Mouse (Mus musculus): ENCODE data around the gene Casc3. TPM values are rescaled to one million over a fixed set of nuclear protein-coding genes. Genes with fewer than 3 reads are reported as not detected.
A peak's percentile ranks its signal among the peaks of the same experiment; 100 is the strongest.

Gene Casc3
- polyA plus RNA-seq, 1 experiment from 2014 or later: 34.5 TPM

DNA sequence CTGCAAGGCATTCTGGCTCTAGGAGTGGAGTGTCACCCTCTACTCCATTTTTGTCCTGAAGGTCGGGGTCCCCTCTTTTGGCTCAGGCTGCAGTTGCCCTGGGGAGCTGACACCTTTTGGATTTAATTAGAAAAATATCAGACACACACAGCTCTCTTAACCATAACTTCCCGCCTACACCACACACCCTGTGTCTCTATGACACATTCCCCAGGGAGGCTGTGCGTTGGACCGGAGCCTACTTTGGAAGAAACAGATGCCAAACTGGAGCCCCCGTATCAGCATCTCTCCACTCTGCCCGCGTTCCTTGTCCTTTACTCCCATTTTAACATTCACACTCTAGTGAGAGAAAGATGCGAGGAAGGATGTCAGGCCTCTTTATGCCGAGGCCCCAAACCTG is 33.8 kb downstream of the Casc3 start:
- Histone ChIP-seq H3K4me2 (ENCODE audit: low read length) (no peak overlapping the region), H3K36me3 (ENCODE audit: control insufficient read depth, insufficient read depth, low read length) (peaks cover 7% of the 10 kb centered on the region), H3K4me1 (replicated peaks; ENCODE audit: control insufficient read depth, insufficient read depth, low read length) (peaks cover 8% of the 10 kb centered on the region; the same call in 1 of the 2 replicates), H3K27ac (ENCODE audit: low read depth) (no peak overlapping the region), H3K9ac (ENCODE audit: low read length) (no peak overlapping the region), H3K27me3 (replicated peaks; ENCODE audit: control insufficient read depth, insufficient read depth, low read length) (peaks cover 19% of the 10 kb centered on the region), H3K9me3 (ENCODE audit: control insufficient read depth, low read length) (no peaks in the 10 kb centered on the region), H3K4me3 (ENCODE audit: low read depth, low read length) (no peak overlapping the region)
- 82% methylated on average over 9 of the region's 9 CpGs for WGBS
- ATAC-seq (replicated peaks; ENCODE audit: low FRiP score, low TSS enrichment, low read depth) (no peak), DNase-seq (ENCODE audit: low spot score) (no peak)

DNA sequence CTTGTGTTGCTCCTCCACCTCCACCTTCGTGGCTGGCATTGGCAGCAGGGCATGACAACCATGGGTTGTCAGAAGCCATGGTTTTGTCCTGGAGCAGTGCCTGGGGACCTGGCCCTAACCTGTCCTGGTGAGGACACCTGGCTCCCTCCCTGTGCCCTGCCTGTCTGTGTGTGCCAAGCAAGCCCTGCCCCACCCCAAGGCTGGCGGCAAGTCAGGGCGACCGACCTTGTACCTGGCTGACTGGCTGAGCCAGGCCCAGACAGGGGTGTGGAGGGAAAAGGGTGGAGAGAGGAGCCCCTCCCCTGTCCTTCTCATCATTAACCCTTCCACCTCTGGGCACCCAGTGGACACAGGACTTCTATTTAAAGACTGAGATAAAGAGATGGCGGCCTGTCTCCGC is 34.7 kb downstream of the Casc3 start:
- H3K9me3 ChIP-seq (ENCODE audit: control insufficient read depth, low read length): no peaks in the 10 kb centered on the region
- no peak overlapping the region for H3K4me2 ChIP-seq (ENCODE audit: low read length)
- no peak overlapping the region for H3K9ac ChIP-seq (ENCODE audit: low read length)
- no peak overlapping the region for H3K27ac ChIP-seq (ENCODE audit: low read depth)
- H3K4me1 ChIP-seq (replicated peaks; ENCODE audit: control insufficient read depth, insufficient read depth, low read length): peaks cover 8% of the 10 kb centered on the region; the same call in 1 of the 2 replicates
- ATAC-seq (replicated peaks; ENCODE audit: low FRiP score, low TSS enrichment, low read depth): peak; percentile 34; the same call in 1 of the 2 replicates
- no peak for DNase-seq (ENCODE audit: low spot score)
- 43% methylated on average over 6 of the region's 6 CpGs for WGBS
- no peaks in the 10 kb centered on the region for H3K36me3 ChIP-seq (ENCODE audit: control insufficient read depth, insufficient read depth, low read length)
- H3K27me3 ChIP-seq (replicated peaks; ENCODE audit: control insufficient read depth, insufficient read depth, low read length): peaks cover 19% of the 10 kb centered on the region
- H3K4me3 ChIP-seq (ENCODE audit: low read depth, low read length): no peak overlapping the region

DNA sequence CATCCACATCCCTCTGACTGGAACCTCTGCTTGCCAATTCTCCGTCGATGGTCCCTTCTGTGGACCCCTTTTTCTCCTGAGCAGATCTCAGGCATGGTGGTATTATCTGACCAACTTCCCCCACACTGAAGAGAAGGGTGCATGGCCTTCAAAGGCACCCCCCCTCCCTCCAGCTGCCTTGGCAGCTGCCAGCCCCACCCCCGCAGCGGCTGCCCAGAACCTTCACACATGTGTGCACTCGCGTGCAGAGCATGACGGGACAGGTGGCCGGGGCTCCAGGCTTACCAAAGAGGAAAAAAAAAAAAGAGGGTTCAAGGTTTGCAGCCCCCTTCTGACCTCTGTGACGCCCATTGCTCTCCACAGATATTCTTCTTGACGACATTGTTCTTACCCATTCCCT is 35.2 kb downstream of the Casc3 start:
- Histone ChIP-seq H3K36me3 (ENCODE audit: control insufficient read depth, insufficient read depth, low read length) (no peaks in the 10 kb centered on the region), H3K27ac (ENCODE audit: low read depth) (no peak overlapping the region), H3K9me3 (ENCODE audit: control insufficient read depth, low read length) (no peaks in the 10 kb centered on the region), H3K9ac (ENCODE audit: low read length) (no peak overlapping the region), H3K4me1 (replicated peaks; ENCODE audit: control insufficient read depth, insufficient read depth, low read length) (peaks cover 8% of the 10 kb centered on the region; the same call in 1 of the 2 replicates), H3K4me3 (ENCODE audit: low read depth, low read length) (no peak overlapping the region), H3K4me2 (ENCODE audit: low read length) (no peak overlapping the region), H3K27me3 (replicated peaks; ENCODE audit: control insufficient read depth, insufficient read depth, low read length) (peaks cover 19% of the 10 kb centered on the region)
- 63% methylated on average over 10 of the region's 10 CpGs for WGBS
- ATAC-seq (replicated peaks; ENCODE audit: low FRiP score, low TSS enrichment, low read depth) (no peak), DNase-seq (ENCODE audit: low spot score) (no peak)

DNA sequence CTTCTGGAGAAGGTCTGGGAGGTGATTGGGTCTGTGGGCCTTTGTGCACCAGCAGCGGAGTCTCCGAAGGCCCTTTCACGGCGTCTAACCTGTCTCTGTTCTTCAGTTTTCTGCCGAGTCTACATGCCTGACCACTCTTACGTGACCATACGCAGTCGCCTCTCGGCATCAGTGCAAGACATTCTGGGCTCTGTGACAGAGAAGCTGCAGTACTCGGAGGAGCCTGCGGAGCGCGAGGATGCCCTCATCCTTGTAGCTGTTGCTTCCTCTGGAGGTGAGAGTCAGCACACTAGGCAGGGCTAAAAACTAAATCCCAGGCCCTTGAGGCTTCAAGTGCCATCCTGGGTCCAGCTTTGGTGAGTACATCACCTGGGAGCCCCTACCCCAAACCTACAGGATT is 41.3 kb downstream of the Casc3 start:
- no peaks in the 10 kb centered on the region for H3K36me3 ChIP-seq (ENCODE audit: control insufficient read depth, insufficient read depth, low read length)
- no peak overlapping the region for H3K9ac ChIP-seq (ENCODE audit: low read length)
- DNase-seq (ENCODE audit: low spot score) (no peak), ATAC-seq (replicated peaks; ENCODE audit: low FRiP score, low TSS enrichment, low read depth) (no peak)
- H3K4me3 ChIP-seq (ENCODE audit: low read depth, low read length): no peak overlapping the region
- H3K27me3 ChIP-seq (replicated peaks; ENCODE audit: control insufficient read depth, insufficient read depth, low read length): no peaks in the 10 kb centered on the region
- H3K4me1 ChIP-seq (replicated peaks; ENCODE audit: control insufficient read depth, insufficient read depth, low read length): peaks cover 7% of the 10 kb centered on the region; the same call in 1 of the 2 replicates
- no peaks in the 10 kb centered on the region for H3K9me3 ChIP-seq (ENCODE audit: control insufficient read depth, low read length)
- no peak overlapping the region for H3K4me2 ChIP-seq (ENCODE audit: low read length)
- 60% methylated on average over 13 of the region's 13 CpGs for WGBS
- no peak overlapping the region for H3K27ac ChIP-seq (ENCODE audit: low read depth)

GRCm38 (mm10) chr11:98846865-98847604 is 42.3 kb downstream of the Casc3 start:
- no peak overlapping the region for H3K4me2 ChIP-seq (ENCODE audit: low read length)
- H3K36me3 ChIP-seq (ENCODE audit: control insufficient read depth, insufficient read depth, low read length): no peaks in the 10 kb centered on the region
- no peak overlapping the region for H3K27ac ChIP-seq (ENCODE audit: low read depth)
- no peak overlapping the region for H3K4me3 ChIP-seq (ENCODE audit: low read depth, low read length)
- H3K9me3 ChIP-seq (ENCODE audit: control insufficient read depth, low read length): no peaks in the 10 kb centered on the region
- 55% methylated on average over 19 of the region's 19 CpGs for WGBS
- DNase-seq (ENCODE audit: low spot score) (no peak), ATAC-seq (replicated peaks; ENCODE audit: low FRiP score, low TSS enrichment, low read depth) (peak; percentile 51; the same call in 1 of the 2 replicates)
- no peak overlapping the region for H3K9ac ChIP-seq (ENCODE audit: low read length)
- H3K27me3 ChIP-seq (replicated peaks; ENCODE audit: control insufficient read depth, insufficient read depth, low read length): no peaks in the 10 kb centered on the region
- H3K4me1 ChIP-seq (replicated peaks; ENCODE audit: control insufficient read depth, insufficient read depth, low read length): peaks cover 7% of the 10 kb centered on the region; the same call in 1 of the 2 replicates

GRCm38 (mm10) chr11:98849196-98849894 is 44.6 kb downstream of the Casc3 start:
- ATAC-seq (replicated peaks; ENCODE audit: low FRiP score, low TSS enrichment, low read depth): no peak; the same call in 1 of the 2 replicates
- DNase-seq (ENCODE audit: low spot score): no peak
- no peak overlapping the region for H3K4me3 ChIP-seq (ENCODE audit: low read depth, low read length)

DNA sequence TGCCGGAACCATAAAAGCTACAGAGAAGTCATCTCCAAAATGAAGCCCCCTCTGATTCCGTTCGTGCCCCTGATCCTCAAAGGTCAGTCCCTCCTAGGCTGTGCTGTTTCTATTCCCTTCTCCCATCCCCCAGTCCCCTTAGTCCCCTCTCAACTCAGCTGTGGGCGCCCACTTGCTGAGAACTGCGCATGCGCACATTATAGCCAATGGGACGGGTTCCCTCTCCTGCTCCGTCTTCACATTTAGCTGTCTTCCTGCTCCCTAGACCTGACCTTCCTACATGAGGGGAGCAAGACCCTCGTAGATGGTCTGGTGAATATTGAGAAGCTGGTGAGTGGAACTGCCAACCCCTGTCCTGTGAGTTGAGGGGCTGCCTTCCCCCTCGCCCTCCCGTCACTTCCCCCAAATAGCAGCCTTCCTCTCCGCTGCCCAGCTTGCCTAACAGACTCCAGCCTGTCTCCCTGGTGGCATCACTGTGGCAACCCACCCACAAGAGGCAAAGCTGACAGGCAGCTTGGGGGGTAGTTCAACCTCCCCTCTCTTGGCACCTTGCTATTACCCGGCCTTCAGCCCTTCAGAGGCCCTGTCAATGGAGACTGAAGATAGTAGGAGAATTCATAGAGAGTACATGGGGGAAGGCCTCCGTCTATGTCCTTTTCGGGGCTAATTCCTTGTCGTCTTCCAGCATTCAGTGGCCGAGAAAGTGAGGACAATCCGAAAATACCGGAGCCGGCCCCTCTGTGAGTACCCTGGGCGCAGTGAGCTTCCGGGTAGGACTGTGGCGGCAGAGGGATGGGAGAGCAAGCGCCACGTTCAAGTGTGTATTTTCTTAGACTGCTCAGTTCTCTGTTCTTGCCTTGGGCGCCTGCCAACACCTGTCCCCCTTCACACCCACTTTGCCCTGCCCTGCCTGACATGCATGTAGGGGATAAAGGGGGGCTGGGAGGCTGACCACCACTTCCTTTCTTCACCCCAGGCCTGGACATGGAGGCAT is 45.7 kb downstream of the Casc3 start:
- peaks cover 7% of the 10 kb centered on the region; the same call in 1 of the 2 replicates for H3K4me1 ChIP-seq (replicated peaks; ENCODE audit: control insufficient read depth, insufficient read depth, low read length)
- no peak for ATAC-seq (replicated peaks; ENCODE audit: low FRiP score, low TSS enrichment, low read depth)
- H3K27me3 ChIP-seq (replicated peaks; ENCODE audit: control insufficient read depth, insufficient read depth, low read length): no peaks in the 10 kb centered on the region
- DNase-seq (ENCODE audit: low spot score): no peak
- H3K4me3 ChIP-seq (ENCODE audit: low read depth, low read length): no peak overlapping the region
- no peak overlapping the region for H3K4me2 ChIP-seq (ENCODE audit: low read length)
- no peaks in the 10 kb centered on the region for H3K36me3 ChIP-seq (ENCODE audit: control insufficient read depth, insufficient read depth, low read length)
- 72% methylated on average over 26 of the region's 26 CpGs for WGBS
- H3K9ac ChIP-seq (ENCODE audit: low read length): no peak overlapping the region
- H3K9me3 ChIP-seq (ENCODE audit: control insufficient read depth, low read length): no peaks in the 10 kb centered on the region
- H3K27ac ChIP-seq (ENCODE audit: low read depth): no peak overlapping the region

More at GRCm38 (mm10) chr11:98849196-98849894, 44.6 kb downstream of the Casc3 start:
- Histone ChIP-seq H3K27ac (ENCODE audit: low read depth) (no peak overlapping the region), H3K4me2 (ENCODE audit: low read length) (no peak overlapping the region), H3K36me3 (ENCODE audit: control insufficient read depth, insufficient read depth, low read length) (no peaks in the 10 kb centered on the region), H3K27me3 (replicated peaks; ENCODE audit: control insufficient read depth, insufficient read depth, low read length) (no peaks in the 10 kb centered on the region), H3K9me3 (ENCODE audit: control insufficient read depth, low read length) (no peaks in the 10 kb centered on the region), H3K9ac (ENCODE audit: low read length) (no peak overlapping the region), H3K4me1 (replicated peaks; ENCODE audit: control insufficient read depth, insufficient read depth, low read length) (peaks cover 7% of the 10 kb centered on the region; the same call in 1 of the 2 replicates)
- 17% methylated on average over 19 of the region's 19 CpGs for WGBS

GRCm38 (mm10) chr11:98854116-98854515 is 49.4 kb downstream of the Casc3 start:
- H3K4me1 ChIP-seq (replicated peaks; ENCODE audit: control insufficient read depth, insufficient read depth, low read length): peaks cover 6% of the 10 kb centered on the region; the same call in 1 of the 2 replicates
- no peak overlapping the region for H3K4me2 ChIP-seq (ENCODE audit: low read length)
- no peak overlapping the region for H3K9ac ChIP-seq (ENCODE audit: low read length)
- H3K36me3 ChIP-seq (ENCODE audit: control insufficient read depth, insufficient read depth, low read length): no peaks in the 10 kb centered on the region
- H3K4me3 ChIP-seq (ENCODE audit: low read depth, low read length): no peak overlapping the region
- ATAC-seq (replicated peaks; ENCODE audit: low FRiP score, low TSS enrichment, low read depth): no peak
- H3K9me3 ChIP-seq (ENCODE audit: control insufficient read depth, low read length): no peaks in the 10 kb centered on the region
- no peak for DNase-seq (ENCODE audit: low spot score)
- no peaks in the 10 kb centered on the region for H3K27me3 ChIP-seq (replicated peaks; ENCODE audit: control insufficient read depth, insufficient read depth, low read length)
- WGBS: 93% methylated on average over 8 of the region's 8 CpGs
- H3K27ac ChIP-seq (ENCODE audit: low read depth): no peak overlapping the region
